Mouse (Mus musculus): ENCODE results near the gene Dcun1d1. TPM values are rescaled to one million over a fixed set of nuclear protein-coding genes. Genes with fewer than 3 reads are reported as not detected.
A peak's percentile ranks its signal among the peaks of the same experiment; 100 is the strongest.

Dcun1d1 gene
- polyA plus RNA-seq, 1 experiment from 2014 or later, result 89.6 TPM

GRCm38 (mm10) chr3:35954901-35955575 is 17.8 kb upstream of the Dcun1d1 start:
- Histone ChIP-seq H3K9me3 (no peaks in the 10 kb centered on the region), H3K27me3 (ENCODE audit: insufficient read depth, poor library complexity, severe bottlenecking) (no peaks in the 10 kb centered on the region), H3K4me3 (no peak overlapping the region), H3K4me1 (no peaks in the 10 kb centered on the region), H3K36me3 (peaks cover 20% of the 10 kb centered on the region; the same call in 1 of the 2 replicates), H3K27ac (no peak overlapping the region)
- peak; percentile 57 for DNase-seq (ENCODE audit: low spot score)
- 88% methylated on average over 11 of the region's 11 CpGs for WGBS

DNA sequence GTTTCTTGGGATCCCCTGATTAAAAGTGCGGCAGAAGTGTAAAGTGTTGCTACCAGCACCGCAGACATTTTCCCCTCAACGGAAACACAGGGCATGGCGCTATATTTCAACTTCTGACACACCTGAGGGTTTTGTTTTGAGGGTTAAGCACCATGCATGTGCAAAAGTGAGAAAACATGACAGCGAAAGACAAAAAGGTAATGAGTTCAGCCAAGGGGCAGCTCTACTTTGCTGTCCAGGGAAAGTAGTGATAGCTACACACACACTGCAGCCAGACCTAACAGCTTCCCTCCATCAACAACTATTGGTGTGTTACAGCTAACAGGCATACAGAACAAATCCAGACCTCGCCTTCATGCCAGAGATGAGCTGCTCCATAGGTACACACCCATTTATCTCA is 16.6 kb upstream of the Dcun1d1 start:
- H3K4me3 ChIP-seq, result no peak overlapping the region
- no peak overlapping the region for H3K27ac ChIP-seq
- DNase-seq (ENCODE audit: low spot score), result peak; percentile 52
- H3K9me3 ChIP-seq, result no peaks in the 10 kb centered on the region
- H3K36me3 ChIP-seq, result peaks cover 12% of the 10 kb centered on the region; the same call in 1 of the 2 replicates
- H3K27me3 ChIP-seq (ENCODE audit: insufficient read depth, poor library complexity, severe bottlenecking), result no peaks in the 10 kb centered on the region
- whole genome bisulfite sequencing, result 87% methylated on average over 6 of the region's 6 CpGs
- no peaks in the 10 kb centered on the region for H3K4me1 ChIP-seq

DNA sequence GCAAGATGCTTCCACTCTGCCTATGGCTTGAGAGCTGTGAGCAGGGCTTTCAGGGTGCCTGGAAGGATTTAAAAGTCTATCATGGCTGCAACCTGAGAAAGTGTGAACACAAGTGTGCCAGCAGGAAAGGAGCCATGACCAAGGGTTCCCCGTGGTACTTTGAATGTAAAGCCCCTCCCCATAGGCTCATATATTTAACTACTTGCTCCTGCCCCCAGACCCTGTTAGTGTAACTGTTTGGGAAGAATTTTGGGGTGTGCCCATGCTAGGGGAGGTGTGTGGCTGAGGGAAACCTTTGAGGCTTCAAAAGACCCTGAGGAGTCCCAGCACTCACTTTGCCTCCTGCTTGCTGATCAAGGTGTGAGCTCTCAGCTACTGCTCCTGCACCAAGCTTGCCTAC is 15.9 kb upstream of the Dcun1d1 start:
- WGBS, result 33% methylated on average over 1 of the region's 1 CpGs
- Histone ChIP-seq H3K4me1 (no peaks in the 10 kb centered on the region), H3K9me3 (no peaks in the 10 kb centered on the region), H3K4me3 (no peak overlapping the region), H3K36me3 (peaks cover 7% of the 10 kb centered on the region; the same call in 1 of the 2 replicates), H3K27ac (no peak overlapping the region), H3K27me3 (ENCODE audit: insufficient read depth, poor library complexity, severe bottlenecking) (no peaks in the 10 kb centered on the region)
- DNase-seq (ENCODE audit: low spot score), result peak; percentile 72

GRCm38 (mm10) chr3:35948197-35948596 is 11.0 kb upstream of the Dcun1d1 start:
- H3K9me3 ChIP-seq, result no peaks in the 10 kb centered on the region
- no peak overlapping the region for H3K4me3 ChIP-seq
- DNase-seq (ENCODE audit: low spot score), result peak; percentile 41
- WGBS, result 83% methylated on average over 7 of the region's 7 CpGs
- no peaks in the 10 kb centered on the region for H3K4me1 ChIP-seq
- H3K36me3 ChIP-seq, result no peaks in the 10 kb centered on the region
- no peak overlapping the region for H3K27ac ChIP-seq
- no peaks in the 10 kb centered on the region for H3K27me3 ChIP-seq (ENCODE audit: insufficient read depth, poor library complexity, severe bottlenecking)

DNA sequence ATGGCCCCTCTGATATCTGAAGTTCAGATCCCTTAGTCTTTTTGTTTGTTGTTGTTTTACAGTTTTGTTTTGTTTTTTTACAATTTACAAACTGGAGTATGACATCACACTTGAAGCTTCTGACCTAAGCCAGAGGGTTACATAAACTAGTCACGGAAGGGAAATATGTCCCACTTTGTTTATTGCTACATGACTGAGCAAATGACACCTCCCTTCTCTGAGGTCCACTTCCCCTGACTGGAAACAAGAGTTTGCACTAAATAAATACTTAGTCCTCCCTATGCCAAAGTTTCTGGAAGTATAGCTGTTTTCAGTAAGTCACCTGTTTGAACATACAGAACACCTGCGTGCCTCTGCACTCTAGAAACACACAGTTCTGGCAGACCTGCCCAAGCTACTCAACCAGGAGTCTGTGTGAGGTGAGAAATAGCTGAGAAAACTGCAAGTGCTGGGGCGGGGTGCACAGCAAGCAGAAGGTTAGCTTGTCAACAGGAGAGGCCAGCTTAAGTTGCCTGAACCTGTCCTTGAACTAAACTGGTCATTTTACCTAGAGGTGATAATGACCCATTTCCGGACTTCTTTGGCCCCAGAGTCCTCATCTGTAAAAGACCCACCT is 3.4 kb upstream of the Dcun1d1 start:
- Histone ChIP-seq H3K27me3 (ENCODE audit: insufficient read depth, poor library complexity, severe bottlenecking) (no peaks in the 10 kb centered on the region), H3K4me1 (no peaks in the 10 kb centered on the region), H3K4me3 (no peak overlapping the region), H3K27ac (no peak overlapping the region), H3K36me3 (0 out of 2 replicates have a peak, but pooled peaks cover 3% of the 10 kb centered on the region), H3K9me3 (no peaks in the 10 kb centered on the region)
- DNase-seq (ENCODE audit: low spot score), result peak; percentile 47
- WGBS, result 80% methylated on average over 4 of the region's 4 CpGs

DNA sequence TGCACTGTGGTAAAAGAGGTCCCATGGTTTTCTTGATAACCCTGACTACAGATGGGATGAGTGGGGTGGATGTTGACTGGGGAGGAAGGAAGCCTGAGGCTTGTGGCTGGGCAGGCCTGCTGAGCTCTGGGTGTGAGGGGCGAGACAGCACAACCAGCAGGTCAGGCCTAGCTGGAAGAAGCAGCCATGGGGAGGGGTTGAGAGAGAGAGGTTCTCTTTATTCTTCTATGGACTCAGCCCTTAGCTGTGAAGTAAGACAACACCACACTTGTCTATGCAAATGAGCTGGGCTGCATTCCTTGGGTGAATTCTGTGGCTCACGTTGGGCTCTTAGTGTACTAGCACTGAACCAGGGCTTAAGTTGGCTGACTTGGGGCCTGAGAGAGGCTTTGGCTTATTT is 2.8 kb upstream of the Dcun1d1 start:
- Histone ChIP-seq H3K27me3 (ENCODE audit: insufficient read depth, poor library complexity, severe bottlenecking) (no peaks in the 10 kb centered on the region), H3K4me1 (no peaks in the 10 kb centered on the region), H3K9me3 (no peaks in the 10 kb centered on the region), H3K4me3 (no peak overlapping the region), H3K36me3 (0 out of 2 replicates have a peak, but pooled peaks cover 3% of the 10 kb centered on the region), H3K27ac (no peak overlapping the region)
- 43% methylated on average over 2 of the region's 2 CpGs for WGBS
- DNase-seq (ENCODE audit: low spot score), result no peak

GRCm38 (mm10) chr3:35933405-35933777 is 3.9 kb downstream of the Dcun1d1 start:
- H3K9me3 ChIP-seq, result no peaks in the 10 kb centered on the region
- peak overlapping the region; percentile 91 for H3K4me3 ChIP-seq
- peaks cover 31% of the 10 kb centered on the region for H3K4me1 ChIP-seq
- no peaks in the 10 kb centered on the region for H3K27me3 ChIP-seq (ENCODE audit: insufficient read depth, poor library complexity, severe bottlenecking)
- DNase-seq (ENCODE audit: low spot score), result peak; percentile 80
- H3K27ac ChIP-seq, result peak overlapping the region; percentile 98
- H3K36me3 ChIP-seq, result no peaks in the 10 kb centered on the region
- under 1% methylated on average over 14 of the region's 14 CpGs for WGBS

- WGBS, result 2% methylated on average over 53 of the region's 73 CpGs
- H3K27ac ChIP-seq, result peak overlapping the region; percentile 98
Measured at GRCm38 (mm10) chr3:35932735-35933404, 4.4 kb downstream of the Dcun1d1 start.

DNA sequence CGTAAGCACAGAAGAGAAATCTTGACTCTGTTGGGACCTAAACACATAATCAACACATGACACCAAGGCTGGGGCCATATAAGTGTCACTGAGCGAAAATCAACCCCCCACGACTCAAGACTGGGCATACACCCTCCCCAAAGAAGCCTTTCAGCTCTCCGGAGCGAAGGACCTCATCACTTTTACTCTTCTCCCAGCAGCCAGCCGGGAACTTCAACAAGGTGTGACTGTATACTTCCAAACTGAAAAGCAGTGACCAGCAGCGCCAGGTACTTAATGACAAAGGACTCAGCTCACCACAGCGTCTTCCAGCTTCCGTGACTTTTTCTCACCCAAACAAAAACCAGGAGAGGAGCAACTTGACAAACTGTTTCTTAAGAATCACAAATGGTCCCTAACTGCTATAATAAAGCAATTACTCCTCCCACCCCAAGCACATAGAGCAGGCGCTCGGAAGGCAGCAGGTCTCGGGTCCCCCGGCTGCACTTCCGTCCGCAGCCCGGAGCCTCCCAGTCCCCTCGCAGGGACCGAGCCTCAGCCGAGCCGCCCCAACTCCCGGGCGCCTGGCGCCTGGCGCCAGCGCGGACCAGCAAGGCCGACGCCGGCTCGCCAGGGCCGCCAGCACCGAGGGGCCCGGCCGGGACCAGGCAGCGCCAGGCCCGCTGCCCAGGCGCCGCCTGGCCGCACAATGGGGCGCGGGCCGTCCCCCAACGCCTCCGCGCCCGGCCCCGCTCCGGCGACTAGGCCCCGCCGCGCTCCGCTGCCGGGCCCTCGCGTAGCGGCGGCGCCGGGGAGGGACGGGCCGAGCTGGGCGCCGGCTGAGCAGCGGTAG is 5.1 kb downstream of the Dcun1d1 start:
- Histone ChIP-seq H3K36me3 (no peaks in the 10 kb centered on the region), H3K27ac (peak overlapping the region; percentile 98), H3K9me3 (no peaks in the 10 kb centered on the region), H3K27me3 (ENCODE audit: insufficient read depth, poor library complexity, severe bottlenecking) (no peaks in the 10 kb centered on the region), H3K4me3 (peak overlapping the region; percentile 91), H3K4me1 (peaks cover 31% of the 10 kb centered on the region)
- WGBS, result under 1% methylated on average over 65 of the region's 65 CpGs
- no peak for DNase-seq (ENCODE audit: low spot score)

More at GRCm38 (mm10) chr3:35932735-35933404, 4.4 kb downstream of the Dcun1d1 start:
- H3K4me1 ChIP-seq, result peaks cover 31% of the 10 kb centered on the region
- H3K27me3 ChIP-seq (ENCODE audit: insufficient read depth, poor library complexity, severe bottlenecking), result no peaks in the 10 kb centered on the region
- peak; percentile 88 for DNase-seq (ENCODE audit: low spot score)
- peak overlapping the region; percentile 91 for H3K4me3 ChIP-seq
- no peaks in the 10 kb centered on the region for H3K36me3 ChIP-seq
- H3K9me3 ChIP-seq, result no peaks in the 10 kb centered on the region

DNA sequence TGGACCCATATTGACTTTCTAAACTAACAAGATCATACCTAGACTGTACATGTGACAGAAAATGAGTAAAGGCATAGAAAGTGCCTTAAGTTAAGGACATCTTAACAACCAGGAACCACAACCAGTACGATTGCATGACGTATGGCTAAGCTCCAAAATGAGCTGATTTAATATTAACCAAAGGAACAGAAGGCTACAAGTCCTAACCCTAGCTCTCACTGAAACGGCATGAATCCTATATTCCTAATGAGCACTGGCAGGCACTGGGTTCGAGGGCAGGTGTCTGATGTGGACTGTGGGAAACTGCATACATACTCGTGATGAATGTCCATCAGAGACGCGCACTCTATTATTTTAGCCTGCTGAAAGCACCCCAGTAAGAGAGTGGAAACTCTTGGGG is 5.9 kb downstream of the Dcun1d1 start:
- Histone ChIP-seq H3K36me3 (no peaks in the 10 kb centered on the region), H3K4me3 (peak overlapping the region; percentile 91), H3K27ac (peak overlapping the region; percentile 98), H3K9me3 (no peaks in the 10 kb centered on the region), H3K27me3 (ENCODE audit: insufficient read depth, poor library complexity, severe bottlenecking) (no peaks in the 10 kb centered on the region), H3K4me1 (peaks cover 31% of the 10 kb centered on the region)
- DNase-seq (ENCODE audit: low spot score), result no peak
- WGBS, result 42% methylated on average over 7 of the region's 7 CpGs

DNA sequence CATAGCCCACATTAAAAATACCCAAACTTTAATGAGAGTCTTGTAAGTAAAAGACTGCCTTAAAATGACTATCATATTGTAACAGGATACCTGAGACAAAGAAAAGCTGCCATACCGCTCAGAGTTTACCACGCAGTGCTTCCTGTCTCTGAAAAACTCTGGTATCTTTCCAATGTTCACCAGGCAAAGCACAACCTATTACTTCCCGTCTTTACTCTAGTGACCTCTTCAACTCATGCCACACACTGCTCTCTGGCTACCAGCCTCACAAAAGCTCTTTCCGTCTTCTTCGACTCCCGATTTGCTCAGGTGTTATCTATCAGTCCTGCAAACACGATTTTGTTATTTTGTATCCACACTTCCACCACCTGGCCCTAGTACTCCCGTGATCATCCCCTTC is 7.4 kb downstream of the Dcun1d1 start:
- Histone ChIP-seq H3K27ac (0 out of 2 replicates have a peak overlapping the region, but pooled peaks have one; percentile 47), H3K4me1 (peaks cover 31% of the 10 kb centered on the region), H3K27me3 (ENCODE audit: insufficient read depth, poor library complexity, severe bottlenecking) (no peaks in the 10 kb centered on the region), H3K4me3 (no peak overlapping the region), H3K9me3 (no peaks in the 10 kb centered on the region), H3K36me3 (no peaks in the 10 kb centered on the region)
- DNase-seq (ENCODE audit: low spot score), result no peak
- 28% methylated on average over 8 of the region's 8 CpGs for WGBS

DNA sequence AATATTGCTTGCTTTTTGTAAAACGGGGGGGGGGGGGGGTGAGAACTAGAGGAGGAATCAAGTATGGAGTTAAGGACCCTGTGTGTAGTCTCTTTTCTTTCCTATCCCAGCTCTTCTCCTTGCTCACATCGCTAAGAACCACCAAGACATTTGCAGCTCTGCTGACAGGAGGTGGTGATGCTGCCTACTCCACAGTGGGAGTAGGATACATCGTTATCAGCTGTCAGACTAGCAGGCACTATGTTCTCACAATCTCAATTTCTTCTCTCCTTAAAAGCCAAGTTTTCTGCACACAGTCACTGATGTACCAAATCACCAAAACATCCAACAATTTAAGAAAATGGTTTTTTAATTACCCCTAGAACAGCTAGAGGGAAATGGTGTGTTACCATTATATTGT is 7.8 kb downstream of the Dcun1d1 start:
- H3K27ac ChIP-seq, result no peak overlapping the region
- H3K27me3 ChIP-seq (ENCODE audit: insufficient read depth, poor library complexity, severe bottlenecking), result no peaks in the 10 kb centered on the region
- H3K4me1 ChIP-seq, result peaks cover 30% of the 10 kb centered on the region
- WGBS, result 22% methylated on average over 3 of the region's 3 CpGs
- H3K9me3 ChIP-seq, result no peaks in the 10 kb centered on the region
- H3K4me3 ChIP-seq, result no peak overlapping the region
- no peaks in the 10 kb centered on the region for H3K36me3 ChIP-seq
- no peak for DNase-seq (ENCODE audit: low spot score)
